Mouse (Mus musculus): ENCODE results near the gene Rnd1.

- TF ChIP-seq CTCF (IDR thresholded peaks at IDR 0.05) (no peak), EP300 (IDR thresholded peaks at IDR 0.05) (no peak)
Measured at GRCm38 (mm10) chr15:98674284-98674993, 2.8 kb downstream of the Rnd1 start.

Measured in lung, postnatal 0 days (tissue).